Mouse (Mus musculus): Measurements from ENCODE around the gene Il2rb. TPM values are rescaled to one million over a fixed set of nuclear protein-coding genes. Genes with fewer than 3 reads are reported as not detected.

Il2rb gene
- total RNA-seq, 1 experiment: 0.62 TPM

- no peak overlapping the region for H3K9ac ChIP-seq (ENCODE audit: insufficient read depth, low read depth, low read length, poor library complexity, severe bottlenecking)
- DNase-seq (ENCODE audit: low read depth, low spot score): no peak
- H3K36me3 ChIP-seq (ENCODE audit: control insufficient read depth, insufficient read depth, low read length, poor library complexity, severe bottlenecking): no peaks in the 10 kb centered on the region
- no peak for TF ChIP-seq ZC3H11A (IDR thresholded peaks at IDR 0.05; ENCODE audit: borderline replicate concordance, low read depth, low read length)
- no peak for TF ChIP-seq MAFK (IDR thresholded peaks at IDR 0.05; ENCODE audit: insufficient read depth, low read depth, low read length)
- in situ Hi-C loops (cut with MboI; ENCODE audit: low sequenced_read_pairs in 2 of 2, unreplicated experiment in 2 of 2): no loop called here
- peaks cover 3 to 21% of the 10 kb centered on the region in 2 experiments; a peak in 2 of 4 replicates for H3K4me1 ChIP-seq (ENCODE audit: control insufficient read depth in 2 of 2, insufficient read depth in 2 of 2, low read length in 2 of 2, poor library complexity in 1 of 2)
- no peak overlapping the region for H3K27ac ChIP-seq (ENCODE audit: insufficient read depth, low read depth, low read length, poor library complexity, severe bottlenecking)
- no peak overlapping the region for H3K4me3 ChIP-seq (ENCODE audit: insufficient read depth in 1 of 2, low read depth in 1 of 2, low read length in 2 of 2, poor library complexity in 1 of 2, severe bottlenecking in 1 of 2)
- no peaks in the 10 kb centered on the region for H3K9me3 ChIP-seq (ENCODE audit: control insufficient read depth, insufficient read depth, low read depth, low read length)
Observed at GRCm38 (mm10) chr15:78451201-78451600, 43.9 kb downstream of the Il2rb start.

GRCm38 (mm10) chr15:78450419-78450768 is 44.7 kb downstream of the Il2rb start:
- H3K27ac ChIP-seq (ENCODE audit: insufficient read depth, low read depth, low read length, poor library complexity, severe bottlenecking): peak overlapping the region; percentile 41
- H3K4me3 ChIP-seq (ENCODE audit: insufficient read depth in 1 of 2, low read depth in 1 of 2, low read length in 2 of 2, poor library complexity in 1 of 2, severe bottlenecking in 1 of 2): no peak overlapping the region
- TF ChIP-seq MAFK (IDR thresholded peaks at IDR 0.05; ENCODE audit: insufficient read depth, low read depth, low read length) (peak; percentile 95), HCFC1 (IDR thresholded peaks at IDR 0.05; ENCODE audit: borderline replicate concordance, insufficient read depth, low read length) (no peak)
- in situ Hi-C loops (cut with MboI; ENCODE audit: low sequenced_read_pairs in 2 of 2, unreplicated experiment in 2 of 2): no loop called here
- no peak overlapping the region for H3K9ac ChIP-seq (ENCODE audit: insufficient read depth, low read depth, low read length, poor library complexity, severe bottlenecking)
- H3K9me3 ChIP-seq (ENCODE audit: control insufficient read depth, insufficient read depth, low read depth, low read length): no peaks in the 10 kb centered on the region
- peaks cover 3 to 21% of the 10 kb centered on the region in 2 experiments; a peak in 2 of 4 replicates for H3K4me1 ChIP-seq (ENCODE audit: control insufficient read depth in 2 of 2, insufficient read depth in 2 of 2, low read length in 2 of 2, poor library complexity in 1 of 2)
- DNase-seq (ENCODE audit: low read depth, low spot score): peak; percentile 47
- H3K36me3 ChIP-seq (ENCODE audit: control insufficient read depth, insufficient read depth, low read length, poor library complexity, severe bottlenecking): no peaks in the 10 kb centered on the region

GRCm38 (mm10) chr15:78449694-78450418 is 45.2 kb downstream of the Il2rb start:
- Histone ChIP-seq H3K36me3 (ENCODE audit: control insufficient read depth, insufficient read depth, low read length, poor library complexity, severe bottlenecking) (no peaks in the 10 kb centered on the region), H3K9me3 (ENCODE audit: control insufficient read depth, insufficient read depth, low read depth, low read length) (no peaks in the 10 kb centered on the region), H3K9ac (ENCODE audit: insufficient read depth, low read depth, low read length, poor library complexity, severe bottlenecking) (no peak overlapping the region; the same call in 1 of the 2 replicates), H3K4me3 (ENCODE audit: insufficient read depth in 1 of 2, low read depth in 1 of 2, low read length in 2 of 2, poor library complexity in 1 of 2, severe bottlenecking in 1 of 2) (no peak overlapping the region), H3K27ac (ENCODE audit: insufficient read depth, low read depth, low read length, poor library complexity, severe bottlenecking) (peak overlapping the region; percentile 41), H3K4me1 (ENCODE audit: control insufficient read depth in 2 of 2, insufficient read depth in 2 of 2, low read length in 2 of 2, poor library complexity in 1 of 2) (peaks cover 3 to 21% of the 10 kb centered on the region in 2 experiments; a peak in 2 of 4 replicates)
- DNase-seq (ENCODE audit: low read depth, low spot score): no peak
- in situ Hi-C loops (cut with MboI; ENCODE audit: low sequenced_read_pairs in 2 of 2, unreplicated experiment in 2 of 2): no loop called here
- TF ChIP-seq MAFK (IDR thresholded peaks at IDR 0.05; ENCODE audit: insufficient read depth, low read depth, low read length) (no peak), ZC3H11A (IDR thresholded peaks at IDR 0.05; ENCODE audit: borderline replicate concordance, low read depth, low read length) (no peak), HCFC1 (IDR thresholded peaks at IDR 0.05; ENCODE audit: borderline replicate concordance, insufficient read depth, low read length) (no peak), ZNF384 (IDR thresholded peaks at IDR 0.05; ENCODE audit: low read depth, low read length) (no peak), CHD2 (IDR thresholded peaks at IDR 0.05; ENCODE audit: low read depth, low read length) (no peak)

GRCm38 (mm10) chr15:78449131-78449530 is 45.9 kb downstream of the Il2rb start:
- no peak overlapping the region for H3K4me3 ChIP-seq (ENCODE audit: insufficient read depth in 1 of 2, low read depth in 1 of 2, low read length in 2 of 2, poor library complexity in 1 of 2, severe bottlenecking in 1 of 2)
- DNase-seq (ENCODE audit: low read depth, low spot score): no peak

More at GRCm38 (mm10) chr15:78449131-78449530, 45.9 kb downstream of the Il2rb start:
- in situ Hi-C loops (cut with MboI; ENCODE audit: low sequenced_read_pairs in 2 of 2, unreplicated experiment in 2 of 2): no loop called here
- H3K27ac ChIP-seq (ENCODE audit: insufficient read depth, low read depth, low read length, poor library complexity, severe bottlenecking): no peak overlapping the region
- no peaks in the 10 kb centered on the region for H3K36me3 ChIP-seq (ENCODE audit: control insufficient read depth, insufficient read depth, low read length, poor library complexity, severe bottlenecking)
- H3K4me1 ChIP-seq (ENCODE audit: control insufficient read depth in 2 of 2, insufficient read depth in 2 of 2, low read length in 2 of 2, poor library complexity in 1 of 2): peaks cover 3 to 21% of the 10 kb centered on the region in 2 experiments; a peak in 2 of 4 replicates
- H3K9ac ChIP-seq (ENCODE audit: insufficient read depth, low read depth, low read length, poor library complexity, severe bottlenecking): no peak overlapping the region; the same call in 1 of the 2 replicates
- no peak for TF ChIP-seq ZNF384 (IDR thresholded peaks at IDR 0.05; ENCODE audit: low read depth, low read length)
- no peak for TF ChIP-seq MAFK (IDR thresholded peaks at IDR 0.05; ENCODE audit: insufficient read depth, low read depth, low read length)
- TF ChIP-seq HCFC1 (IDR thresholded peaks at IDR 0.05; ENCODE audit: borderline replicate concordance, insufficient read depth, low read length): no peak
- no peak for TF ChIP-seq CHD2 (IDR thresholded peaks at IDR 0.05; ENCODE audit: low read depth, low read length)
- TF ChIP-seq ZC3H11A (IDR thresholded peaks at IDR 0.05; ENCODE audit: borderline replicate concordance, low read depth, low read length): no peak
- no peaks in the 10 kb centered on the region for H3K9me3 ChIP-seq (ENCODE audit: control insufficient read depth, insufficient read depth, low read depth, low read length)

All from ES-E14 (cell line).